Mouse (Mus musculus): ENCODE measurements at regions not wholly inside any gene's neighbourhood (a gene's known extent, or its start where the extent isn't known, plus 50 kb on each side); places are given as distances from the start of the nearest gene placed in this dataset.
A peak's percentile ranks its signal among the peaks of the same experiment; 100 is the strongest.

- Histone ChIP-seq H3K36me3 (ENCODE audit: control insufficient read depth, insufficient read depth, low read length) (no peaks in the 10 kb centered on the region), H3K4me1 (ENCODE audit: control insufficient read depth, insufficient read depth, low read length) (no peaks in the 10 kb centered on the region), H3K4me3 (ENCODE audit: low read length) (no peak overlapping the region), H3K27ac (ENCODE audit: low read length) (no peak overlapping the region), H3K4me2 (ENCODE audit: low read depth, low read length) (no peak overlapping the region), H3K27me3 (replicated peaks; ENCODE audit: control insufficient read depth, insufficient read depth, low read length) (no peaks in the 10 kb centered on the region), H3K9ac (ENCODE audit: low read depth, low read length) (no peak overlapping the region), H3K9me3 (ENCODE audit: control insufficient read depth, low read length) (no peaks in the 10 kb centered on the region)
- ATAC-seq = no peak
- WGBS = 82% methylated on average over 6 of the region's 6 CpGs
Measured at GRCm38 (mm10) chr13:79182630-79183412, 983.3 kb upstream of the Nr2f1 start.

GRCm38 (mm10) chr13:79158757-79159156, 959.2 kb upstream of the Nr2f1 start:
- no peaks in the 10 kb centered on the region for H3K9me3 ChIP-seq (ENCODE audit: control insufficient read depth, low read length)
- H3K27ac ChIP-seq (ENCODE audit: low read length) = no peak overlapping the region
- WGBS = 69% methylated on average over 3 of the region's 3 CpGs
- H3K4me2 ChIP-seq (ENCODE audit: low read depth, low read length) = no peak overlapping the region
- ATAC-seq = no peak
- H3K9ac ChIP-seq (ENCODE audit: low read depth, low read length) = no peak overlapping the region
- no peaks in the 10 kb centered on the region for H3K27me3 ChIP-seq (replicated peaks; ENCODE audit: control insufficient read depth, insufficient read depth, low read length)
- H3K36me3 ChIP-seq (ENCODE audit: control insufficient read depth, insufficient read depth, low read length) = no peaks in the 10 kb centered on the region
- no peak overlapping the region for H3K4me3 ChIP-seq (ENCODE audit: low read length)
- no peaks in the 10 kb centered on the region for H3K4me1 ChIP-seq (ENCODE audit: control insufficient read depth, insufficient read depth, low read length)

- ATAC-seq = peak; percentile 55
- Histone ChIP-seq H3K4me2 (ENCODE audit: low read depth, low read length) (no peak overlapping the region), H3K27ac (ENCODE audit: low read length) (no peak overlapping the region), H3K4me1 (ENCODE audit: control insufficient read depth, insufficient read depth, low read length) (no peaks in the 10 kb centered on the region), H3K9ac (ENCODE audit: low read depth, low read length) (no peak overlapping the region), H3K27me3 (replicated peaks; ENCODE audit: control insufficient read depth, insufficient read depth, low read length) (no peaks in the 10 kb centered on the region), H3K9me3 (ENCODE audit: control insufficient read depth, low read length) (no peaks in the 10 kb centered on the region), H3K4me3 (ENCODE audit: low read length) (no peak overlapping the region), H3K36me3 (ENCODE audit: control insufficient read depth, insufficient read depth, low read length) (no peaks in the 10 kb centered on the region)
- WGBS = 42% methylated on average over 1 of the region's 1 CpGs
Measured at GRCm38 (mm10) chr13:79142903-79143302, 943.3 kb upstream of the Nr2f1 start.

- WGBS = 12% methylated on average over 5 of the region's 5 CpGs
- ATAC-seq = no peak
- no peak overlapping the region for H3K27ac ChIP-seq (ENCODE audit: low read length)
- no peaks in the 10 kb centered on the region for H3K4me1 ChIP-seq (ENCODE audit: control insufficient read depth, insufficient read depth, low read length)
- no peak overlapping the region for H3K4me3 ChIP-seq (ENCODE audit: low read length)
- no peak overlapping the region for H3K4me2 ChIP-seq (ENCODE audit: low read depth, low read length)
- H3K27me3 ChIP-seq (replicated peaks; ENCODE audit: control insufficient read depth, insufficient read depth, low read length) = no peaks in the 10 kb centered on the region
- no peaks in the 10 kb centered on the region for H3K9me3 ChIP-seq (ENCODE audit: control insufficient read depth, low read length)
- no peak overlapping the region for H3K9ac ChIP-seq (ENCODE audit: low read depth, low read length)
- H3K36me3 ChIP-seq (ENCODE audit: control insufficient read depth, insufficient read depth, low read length) = no peaks in the 10 kb centered on the region
Measured at GRCm38 (mm10) chr13:79141362-79141966, 941.9 kb upstream of the Nr2f1 start.

GRCm38 (mm10) chr13:79138747-79139146, 939.2 kb upstream of the Nr2f1 start:
- WGBS = 66% methylated on average over 2 of the region's 2 CpGs
- no peak for ATAC-seq
- Histone ChIP-seq H3K4me3 (ENCODE audit: low read length) (no peak overlapping the region), H3K27ac (ENCODE audit: low read length) (no peak overlapping the region), H3K4me1 (ENCODE audit: control insufficient read depth, insufficient read depth, low read length) (no peaks in the 10 kb centered on the region), H3K9ac (ENCODE audit: low read depth, low read length) (no peak overlapping the region), H3K36me3 (ENCODE audit: control insufficient read depth, insufficient read depth, low read length) (no peaks in the 10 kb centered on the region), H3K27me3 (replicated peaks; ENCODE audit: control insufficient read depth, insufficient read depth, low read length) (no peaks in the 10 kb centered on the region), H3K4me2 (ENCODE audit: low read depth, low read length) (no peak overlapping the region), H3K9me3 (ENCODE audit: control insufficient read depth, low read length) (no peaks in the 10 kb centered on the region)

GRCm38 (mm10) chr13:79136726-79137125, 937.2 kb upstream of the Nr2f1 start:
- Histone ChIP-seq H3K36me3 (ENCODE audit: control insufficient read depth, insufficient read depth, low read length) (no peaks in the 10 kb centered on the region), H3K27ac (ENCODE audit: low read length) (no peak overlapping the region), H3K9ac (ENCODE audit: low read depth, low read length) (no peak overlapping the region), H3K27me3 (replicated peaks; ENCODE audit: control insufficient read depth, insufficient read depth, low read length) (no peaks in the 10 kb centered on the region), H3K4me2 (ENCODE audit: low read depth, low read length) (no peak overlapping the region), H3K4me1 (ENCODE audit: control insufficient read depth, insufficient read depth, low read length) (no peaks in the 10 kb centered on the region), H3K9me3 (ENCODE audit: control insufficient read depth, low read length) (no peaks in the 10 kb centered on the region), H3K4me3 (ENCODE audit: low read length) (no peak overlapping the region)
- no peak for ATAC-seq
- WGBS = 85% methylated on average over 1 of the region's 1 CpGs
